Mouse (Mus musculus) cerebellum, adult 9-11 months (tissue): ENCODE results near the gene Gramd4.

Experiments
- DNase-seq: peaks from one replicate; pipeline ENCODE4 v3.0.0; 2022

Gene Gramd4

GRCm38 (mm10) chr15:86185689-86186569, 128.4 kb downstream of the Gramd4 start, which contains the start of gene Cerk:
TSS of gene Cerk (minus strand) at chr15:86186141.
- DNase-seq, result peak; percentile 89

- DNase-seq, result peak; percentile 66
These were observed 129.2 kb downstream of the Gramd4 start for GRCm38 (mm10) chr15:86186686-86187085.
